Mouse (Mus musculus): ENCODE results near the gene Rnaseh2b. TPM values are rescaled to one million over a fixed set of nuclear protein-coding genes. Genes with fewer than 3 reads are reported as not detected.

Gene Rnaseh2b
- total and polyA plus RNA-seq, 2 experiments from 2014 or later: 21.3 to 40.3 TPM

GRCm38 (mm10) chr14:62251999-62252398 lies 40.4 kb upstream of the Rnaseh2b start:
- Histone ChIP-seq H3K4me2 (ENCODE audit: low read depth) (no peak overlapping the region), H3K4me3 (ENCODE audit: low read depth, low read length) (no peak overlapping the region), H3K9me3 (ENCODE audit: low read length) (no peaks in the 10 kb centered on the region), H3K27ac (ENCODE audit: low read depth, low read length) (no peak overlapping the region), H3K4me1 (ENCODE audit: insufficient read depth) (no peaks in the 10 kb centered on the region), H3K27me3 (ENCODE audit: insufficient read depth, low read length) (no peaks in the 10 kb centered on the region), H3K9ac (no peak overlapping the region), H3K36me3 (ENCODE audit: insufficient read depth) (no peaks in the 10 kb centered on the region)
- 8% methylated on average over 4 of the region's 4 CpGs for WGBS
- ATAC-seq (peak; percentile 88), DNase-seq (peak; percentile 90)
- TF ChIP-seq CTCF (IDR thresholded peaks at IDR 0.05; ENCODE audit: low read depth): peak; percentile 88

- Histone ChIP-seq H3K27ac (ENCODE audit: low read depth, low read length) (no peak overlapping the region), H3K4me1 (ENCODE audit: insufficient read depth) (no peaks in the 10 kb centered on the region), H3K27me3 (ENCODE audit: insufficient read depth, low read length) (no peaks in the 10 kb centered on the region), H3K9me3 (ENCODE audit: low read length) (no peaks in the 10 kb centered on the region), H3K36me3 (ENCODE audit: insufficient read depth) (no peaks in the 10 kb centered on the region), H3K4me3 (ENCODE audit: low read depth, low read length) (no peak overlapping the region), H3K4me2 (ENCODE audit: low read depth) (no peak overlapping the region), H3K9ac (no peak overlapping the region)
- ATAC-seq: no peak; the same call in 1 of the 2 replicates
- 57% methylated on average over 8 of the region's 8 CpGs for WGBS
- no peak for DNase-seq
- no peak for TF ChIP-seq CTCF (IDR thresholded peaks at IDR 0.05; ENCODE audit: low read depth)
Observed at GRCm38 (mm10) chr14:62254371-62254770, 38.0 kb upstream of the Rnaseh2b start.

- Histone ChIP-seq H3K9ac (no peak overlapping the region), H3K27me3 (ENCODE audit: insufficient read depth, low read length) (no peaks in the 10 kb centered on the region), H3K27ac (ENCODE audit: low read depth, low read length) (no peak overlapping the region), H3K9me3 (ENCODE audit: low read length) (no peaks in the 10 kb centered on the region), H3K36me3 (ENCODE audit: insufficient read depth) (no peaks in the 10 kb centered on the region), H3K4me2 (ENCODE audit: low read depth) (no peak overlapping the region), H3K4me3 (ENCODE audit: low read depth, low read length) (no peak overlapping the region), H3K4me1 (ENCODE audit: insufficient read depth) (no peaks in the 10 kb centered on the region)
- TF ChIP-seq CTCF (IDR thresholded peaks at IDR 0.05; ENCODE audit: low read depth): no peak
- ATAC-seq (no peak), DNase-seq (no peak)
- WGBS: 87% methylated on average over 5 of the region's 5 CpGs
Observed at GRCm38 (mm10) chr14:62256066-62256465, 36.3 kb upstream of the Rnaseh2b start.

DNA sequence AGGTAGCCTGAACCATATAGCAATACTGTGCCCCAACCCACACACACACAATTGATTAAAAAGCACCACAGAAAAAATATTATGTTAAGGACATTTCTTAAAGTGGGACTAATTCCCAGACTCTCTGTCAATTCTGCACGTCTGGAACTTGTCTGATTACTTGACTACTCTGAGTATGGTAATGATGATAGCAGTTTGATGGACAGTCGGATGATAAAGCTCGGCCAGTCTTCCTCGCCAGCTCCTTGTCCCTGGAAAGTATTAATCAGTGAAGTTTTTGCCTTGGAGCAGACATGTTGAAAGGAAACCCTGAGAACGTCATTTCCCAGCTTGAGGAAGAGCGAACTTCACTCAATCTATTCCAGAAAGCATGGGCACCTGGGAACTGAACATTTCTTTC lies 34.3 kb upstream of the Rnaseh2b start:
- TF ChIP-seq CTCF (IDR thresholded peaks at IDR 0.05; ENCODE audit: low read depth): no peak
- Histone ChIP-seq H3K36me3 (ENCODE audit: insufficient read depth) (no peaks in the 10 kb centered on the region), H3K27me3 (ENCODE audit: insufficient read depth, low read length) (no peaks in the 10 kb centered on the region), H3K27ac (ENCODE audit: low read depth, low read length) (no peak overlapping the region), H3K9ac (no peak overlapping the region), H3K4me3 (ENCODE audit: low read depth, low read length) (no peak overlapping the region), H3K4me2 (ENCODE audit: low read depth) (no peak overlapping the region), H3K9me3 (ENCODE audit: low read length) (no peaks in the 10 kb centered on the region), H3K4me1 (ENCODE audit: insufficient read depth) (no peaks in the 10 kb centered on the region)
- 57% methylated on average over 6 of the region's 6 CpGs for WGBS
- DNase-seq (no peak), ATAC-seq (no peak)

GRCm38 (mm10) chr14:62258978-62259536 lies 33.3 kb upstream of the Rnaseh2b start:
- no peak overlapping the region for H3K4me2 ChIP-seq (ENCODE audit: low read depth)
- TF ChIP-seq CTCF (IDR thresholded peaks at IDR 0.05; ENCODE audit: low read depth): no peak
- H3K4me3 ChIP-seq (ENCODE audit: low read depth, low read length): no peak overlapping the region
- ATAC-seq: no peak; the same call in 1 of the 2 replicates
- H3K9me3 ChIP-seq (ENCODE audit: low read length): no peaks in the 10 kb centered on the region
- H3K9ac ChIP-seq: no peak overlapping the region
- no peak for DNase-seq
- WGBS: 69% methylated on average over 10 of the region's 10 CpGs
- no peaks in the 10 kb centered on the region for H3K4me1 ChIP-seq (ENCODE audit: insufficient read depth)
- H3K27ac ChIP-seq (ENCODE audit: low read depth, low read length): no peak overlapping the region
- H3K36me3 ChIP-seq (ENCODE audit: insufficient read depth): no peaks in the 10 kb centered on the region
- H3K27me3 ChIP-seq (ENCODE audit: insufficient read depth, low read length): no peaks in the 10 kb centered on the region

DNA sequence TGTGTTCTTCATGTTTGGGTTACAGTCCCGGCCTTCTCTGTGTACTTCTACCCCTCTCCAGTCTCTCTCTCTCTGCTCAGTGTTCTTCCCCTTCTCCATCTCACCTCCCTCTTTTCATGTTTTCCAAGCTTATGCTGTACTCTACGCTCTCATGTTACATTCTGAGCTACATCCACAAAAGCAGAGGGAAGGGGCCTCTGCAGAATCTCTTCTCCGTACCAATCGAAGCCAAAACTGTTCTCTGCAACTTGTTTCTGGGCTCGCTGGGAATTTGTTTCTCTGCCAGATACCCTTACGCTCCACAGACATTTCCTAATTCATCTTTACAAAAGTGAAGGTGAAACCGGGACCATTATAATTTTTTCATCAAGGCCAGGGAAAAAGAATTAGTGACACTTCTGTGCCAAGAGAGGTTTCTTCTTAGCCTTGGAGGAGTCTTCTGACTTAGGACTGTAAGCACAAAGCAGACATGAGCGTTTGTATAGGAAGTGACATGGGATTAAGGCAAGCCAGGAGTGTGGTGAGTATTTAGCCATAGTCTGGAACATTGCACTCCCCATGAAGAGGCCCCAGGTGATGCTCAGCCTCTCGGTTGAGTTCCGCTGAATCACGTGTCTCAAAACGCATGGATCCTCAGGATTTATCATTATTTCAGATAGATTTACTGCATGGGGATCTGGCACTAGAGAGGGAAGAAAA lies 21.5 kb upstream of the Rnaseh2b start:
- Histone ChIP-seq H3K4me2 (ENCODE audit: low read depth) (no peak overlapping the region), H3K9me3 (ENCODE audit: low read length) (no peaks in the 10 kb centered on the region), H3K27ac (ENCODE audit: low read depth, low read length) (no peak overlapping the region), H3K36me3 (ENCODE audit: insufficient read depth) (no peaks in the 10 kb centered on the region), H3K27me3 (ENCODE audit: insufficient read depth, low read length) (no peaks in the 10 kb centered on the region), H3K4me3 (ENCODE audit: low read depth, low read length) (no peak overlapping the region), H3K4me1 (ENCODE audit: insufficient read depth) (no peaks in the 10 kb centered on the region), H3K9ac (no peak overlapping the region)
- TF ChIP-seq CTCF (IDR thresholded peaks at IDR 0.05; ENCODE audit: low read depth): no peak
- ATAC-seq: no peak
- DNase-seq: no peak
- WGBS: 71% methylated on average over 12 of the region's 12 CpGs

GRCm38 (mm10) chr14:62273604-62274003 lies 18.8 kb upstream of the Rnaseh2b start:
- no peak for TF ChIP-seq CTCF (IDR thresholded peaks at IDR 0.05; ENCODE audit: low read depth)
- no peak overlapping the region for H3K4me2 ChIP-seq (ENCODE audit: low read depth)
- H3K36me3 ChIP-seq (ENCODE audit: insufficient read depth): no peaks in the 10 kb centered on the region
- no peak overlapping the region for H3K9ac ChIP-seq
- DNase-seq (no peak), ATAC-seq (no peak)
- H3K27me3 ChIP-seq (ENCODE audit: insufficient read depth, low read length): no peaks in the 10 kb centered on the region
- H3K27ac ChIP-seq (ENCODE audit: low read depth, low read length): no peak overlapping the region
- 93% methylated on average over 3 of the region's 3 CpGs for WGBS
- no peaks in the 10 kb centered on the region for H3K9me3 ChIP-seq (ENCODE audit: low read length)
- no peak overlapping the region for H3K4me3 ChIP-seq (ENCODE audit: low read depth, low read length)
- no peaks in the 10 kb centered on the region for H3K4me1 ChIP-seq (ENCODE audit: insufficient read depth)
